Mouse (Mus musculus): ENCODE results near the gene Hnrnpl. TPM values are rescaled to one million over a fixed set of nuclear protein-coding genes. Genes with fewer than 3 reads are reported as not detected.

Hnrnpl gene
- 325 and 336 TPM in 2 replicates for polyA plus RNA-seq (2016; fragmentation: Nextera tagmentation; extraction: Ambion mirVana)

GRCm38 (mm10) chr7:28808221-28808941 is at the start of gene Hnrnpl:
Gene Hnrnpl (plus strand): TSS chr7:28808541.
- H3K36me3 ChIP-seq (replicated peaks): peaks cover 18% of the 10 kb centered on the region
- no peaks in the 10 kb centered on the region for H3K27me3 ChIP-seq (ENCODE audit: poor library complexity, severe bottlenecking)
- no peaks in the 10 kb centered on the region for H3K9me3 ChIP-seq
- DNase-seq (ENCODE audit: extremely low spot score, low spot score): no peak
- H3K27ac ChIP-seq: peak within 1 kb of the TSS; percentile 100
- peaks cover 64% of the 10 kb centered on the region for H3K4me1 ChIP-seq
- WGBS: 4% methylated on average over 35 of the region's 35 CpGs
- H3K4me3 ChIP-seq: peak within 1 kb of the TSS; percentile 93

- DNase-seq (ENCODE audit: extremely low spot score, low spot score): no peak
- WGBS: 85% methylated on average over 13 of the region's 13 CpGs
- peaks cover 55% of the 10 kb centered on the region for H3K36me3 ChIP-seq (replicated peaks)
Observed at GRCm38 (mm10) chr7:28758623-28759022, 49.7 kb upstream of the Hnrnpl start.

GRCm38 (mm10) chr7:28761907-28762306 is 46.4 kb upstream of the Hnrnpl start:
- Histone ChIP-seq H3K27me3 (ENCODE audit: poor library complexity, severe bottlenecking) (peaks cover 7% of the 10 kb centered on the region), H3K9me3 (no peaks in the 10 kb centered on the region), H3K27ac (no peak overlapping the region), H3K4me3 (no peak overlapping the region), H3K4me1 (peaks cover 14% of the 10 kb centered on the region), H3K36me3 (replicated peaks) (peaks cover 47% of the 10 kb centered on the region)
- no peak for DNase-seq (ENCODE audit: extremely low spot score, low spot score)
- WGBS: 93% methylated on average over 9 of the region's 9 CpGs

More at GRCm38 (mm10) chr7:28758623-28759022, 49.7 kb upstream of the Hnrnpl start:
- Histone ChIP-seq H3K9me3 (no peaks in the 10 kb centered on the region), H3K27ac (no peak overlapping the region), H3K27me3 (ENCODE audit: poor library complexity, severe bottlenecking) (peaks cover 26% of the 10 kb centered on the region), H3K4me1 (peaks cover 10% of the 10 kb centered on the region), H3K4me3 (no peak overlapping the region)

DNA sequence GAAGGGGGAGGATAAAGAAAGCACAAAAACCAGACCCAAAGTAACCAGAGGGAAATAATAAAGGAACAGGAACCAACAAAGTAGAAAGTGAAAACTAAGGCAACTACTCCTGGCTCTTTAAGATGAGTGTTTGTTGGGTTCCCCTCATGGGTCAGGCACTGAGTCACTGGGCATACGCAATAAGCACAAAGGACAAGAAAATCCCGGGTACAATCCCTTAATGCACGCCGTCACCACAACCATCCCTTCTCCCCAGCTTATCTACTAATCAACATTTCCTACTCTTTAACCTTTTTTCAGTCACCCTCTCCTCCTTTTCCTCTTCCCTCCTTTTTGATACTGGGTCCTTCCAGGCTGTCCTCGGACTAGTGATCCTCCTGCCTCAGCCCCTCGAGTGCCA is 43.1 kb upstream of the Hnrnpl start:
- Histone ChIP-seq H3K27me3 (ENCODE audit: poor library complexity, severe bottlenecking) (no peaks in the 10 kb centered on the region), H3K27ac (no peak overlapping the region), H3K4me3 (peak overlapping the region; percentile 82), H3K36me3 (replicated peaks) (peaks cover 25% of the 10 kb centered on the region), H3K4me1 (peaks cover 32% of the 10 kb centered on the region), H3K9me3 (no peaks in the 10 kb centered on the region)
- WGBS: 89% methylated on average over 6 of the region's 6 CpGs
- DNase-seq (ENCODE audit: extremely low spot score, low spot score): no peak

- under 1% methylated on average over 45 of the region's 45 CpGs for WGBS
Observed at GRCm38 (mm10) chr7:28766173-28766879, 42.0 kb upstream of the Hnrnpl start, which contains the start of gene Sirt2. Gene Sirt2 (plus strand): TSS chr7:28766735.

GRCm38 (mm10) chr7:28766910-28767309 is 41.4 kb upstream of the Hnrnpl start:
- Histone ChIP-seq H3K4me1 (peaks cover 32% of the 10 kb centered on the region), H3K4me3 (peak overlapping the region; percentile 82), H3K27ac (peak overlapping the region; percentile 84), H3K27me3 (ENCODE audit: poor library complexity, severe bottlenecking) (no peaks in the 10 kb centered on the region), H3K9me3 (no peaks in the 10 kb centered on the region), H3K36me3 (replicated peaks) (peaks cover 11% of the 10 kb centered on the region)
- WGBS: 9% methylated on average over 14 of the region's 14 CpGs
- DNase-seq (ENCODE audit: extremely low spot score, low spot score): no peak

More at GRCm38 (mm10) chr7:28766173-28766879, 42.0 kb upstream of the Hnrnpl start, which contains the start of gene Sirt2:
- peak within 1 kb of the TSS; percentile 82 for H3K4me3 ChIP-seq
- DNase-seq (ENCODE audit: extremely low spot score, low spot score): peak; percentile 99
- H3K9me3 ChIP-seq: no peaks in the 10 kb centered on the region
- peaks cover 32% of the 10 kb centered on the region for H3K4me1 ChIP-seq
- peaks cover 14% of the 10 kb centered on the region for H3K36me3 ChIP-seq (replicated peaks)
- H3K27ac ChIP-seq: peak within 1 kb of the TSS; percentile 84
- no peaks in the 10 kb centered on the region for H3K27me3 ChIP-seq (ENCODE audit: poor library complexity, severe bottlenecking)

- WGBS: 63% methylated on average over 7 of the region's 7 CpGs
- peaks cover 32% of the 10 kb centered on the region for H3K4me1 ChIP-seq
- DNase-seq (ENCODE audit: extremely low spot score, low spot score): no peak
- no peaks in the 10 kb centered on the region for H3K27me3 ChIP-seq (ENCODE audit: poor library complexity, severe bottlenecking)
- H3K27ac ChIP-seq: peak within 1 kb of the TSS; percentile 84
- H3K9me3 ChIP-seq: no peaks in the 10 kb centered on the region
- peaks cover 10% of the 10 kb centered on the region for H3K36me3 ChIP-seq (replicated peaks)
- peak within 1 kb of the TSS; percentile 82 for H3K4me3 ChIP-seq
Observed at GRCm38 (mm10) chr7:28767462-28767965, 40.8 kb upstream of the Hnrnpl start, which contains the start of gene Nfkbib. Gene Nfkbib (minus strand): TSS chr7:28767512.

DNA sequence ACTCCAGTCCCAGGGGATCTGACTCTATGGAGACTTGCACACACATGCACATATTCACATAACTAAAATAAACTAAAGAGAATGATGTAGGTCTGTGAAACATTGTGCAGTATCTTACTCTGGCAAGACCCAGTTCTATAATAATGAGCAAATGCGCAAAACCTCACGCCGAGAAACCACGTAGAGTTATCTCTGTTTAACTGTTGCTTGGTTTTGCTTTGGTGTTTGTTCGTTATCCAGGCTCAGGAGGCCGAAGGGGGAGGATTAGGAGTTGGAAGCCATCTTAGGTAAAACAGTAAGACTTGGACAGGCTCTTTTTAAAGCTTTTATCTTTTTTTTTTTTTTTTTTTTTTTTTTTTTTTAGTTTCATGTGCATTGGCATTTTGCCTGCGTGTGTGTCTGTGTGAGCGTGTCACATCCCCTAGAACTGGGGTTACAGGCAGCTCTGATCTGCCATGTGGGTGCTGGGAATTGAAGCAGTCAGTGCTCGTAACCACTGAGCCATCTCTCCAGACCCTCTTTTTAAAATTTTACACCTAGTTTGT is 38.9 kb upstream of the Hnrnpl start:
- whole genome bisulfite sequencing: 93% methylated on average over 9 of the region's 9 CpGs
- DNase-seq (ENCODE audit: extremely low spot score, low spot score): no peak
- H3K4me3 ChIP-seq: no peak overlapping the region
- no peaks in the 10 kb centered on the region for H3K9me3 ChIP-seq
- peaks cover 41% of the 10 kb centered on the region for H3K4me1 ChIP-seq
- H3K27ac ChIP-seq: no peak overlapping the region
- H3K27me3 ChIP-seq (ENCODE audit: poor library complexity, severe bottlenecking): no peaks in the 10 kb centered on the region
- peaks cover 13% of the 10 kb centered on the region for H3K36me3 ChIP-seq (replicated peaks)

DNA sequence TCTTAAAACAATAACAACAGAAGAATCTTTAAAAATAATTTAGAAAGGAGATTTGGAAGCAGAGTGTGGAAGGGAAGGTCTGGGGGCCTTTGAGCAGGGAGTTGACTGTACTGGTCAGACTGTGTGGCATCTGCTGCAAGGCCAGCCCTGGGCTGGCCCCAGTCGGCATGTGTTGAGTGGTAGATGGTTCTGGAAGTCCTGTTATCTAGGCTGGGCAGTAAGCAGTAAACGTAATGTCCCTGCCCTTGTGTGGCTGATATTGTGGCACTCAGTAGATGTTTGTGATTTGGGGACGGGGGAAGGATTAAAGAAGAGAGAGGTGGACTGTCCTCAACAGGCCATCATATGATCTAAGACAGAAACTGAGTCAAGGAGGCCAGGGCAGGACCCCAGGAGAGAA is 38.0 kb upstream of the Hnrnpl start:
- H3K4me3 ChIP-seq: no peak overlapping the region
- 94% methylated on average over 3 of the region's 3 CpGs for WGBS
- DNase-seq (ENCODE audit: extremely low spot score, low spot score): no peak

DNA sequence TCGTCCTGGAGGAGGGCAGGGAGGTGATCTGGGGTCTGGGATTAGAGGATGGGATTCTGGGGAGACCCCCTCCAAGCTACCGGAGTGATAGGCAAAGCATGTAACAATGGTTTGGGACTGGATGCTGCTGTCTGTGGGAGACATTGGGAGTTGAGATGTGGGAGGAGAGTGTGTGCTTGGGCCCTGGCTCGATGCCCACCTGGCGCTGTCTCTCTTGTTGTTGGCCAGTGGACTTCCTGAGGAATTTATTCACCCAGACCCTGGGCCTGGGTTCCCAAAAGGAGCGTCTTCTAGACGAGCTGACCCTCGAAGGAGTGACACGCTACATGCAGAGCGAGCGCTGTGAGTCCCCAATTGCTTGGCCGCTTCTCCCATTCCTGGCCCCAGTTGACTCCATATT is 36.5 kb upstream of the Hnrnpl start:
- H3K4me3 ChIP-seq: no peak overlapping the region
- no peaks in the 10 kb centered on the region for H3K9me3 ChIP-seq
- no peak for DNase-seq (ENCODE audit: extremely low spot score, low spot score)
- H3K27me3 ChIP-seq (ENCODE audit: poor library complexity, severe bottlenecking): no peaks in the 10 kb centered on the region
- 93% methylated on average over 11 of the region's 11 CpGs for WGBS
- H3K36me3 ChIP-seq (replicated peaks): peaks cover 23% of the 10 kb centered on the region
- H3K27ac ChIP-seq: no peak overlapping the region
- H3K4me1 ChIP-seq: peaks cover 26% of the 10 kb centered on the region

More for the DNA sequence above, 38.0 kb upstream of the Hnrnpl start:
- peaks cover 17% of the 10 kb centered on the region for H3K36me3 ChIP-seq (replicated peaks)
- H3K27me3 ChIP-seq (ENCODE audit: poor library complexity, severe bottlenecking): no peaks in the 10 kb centered on the region
- no peaks in the 10 kb centered on the region for H3K9me3 ChIP-seq
- H3K27ac ChIP-seq: no peak overlapping the region
- H3K4me1 ChIP-seq: peaks cover 34% of the 10 kb centered on the region

DNA sequence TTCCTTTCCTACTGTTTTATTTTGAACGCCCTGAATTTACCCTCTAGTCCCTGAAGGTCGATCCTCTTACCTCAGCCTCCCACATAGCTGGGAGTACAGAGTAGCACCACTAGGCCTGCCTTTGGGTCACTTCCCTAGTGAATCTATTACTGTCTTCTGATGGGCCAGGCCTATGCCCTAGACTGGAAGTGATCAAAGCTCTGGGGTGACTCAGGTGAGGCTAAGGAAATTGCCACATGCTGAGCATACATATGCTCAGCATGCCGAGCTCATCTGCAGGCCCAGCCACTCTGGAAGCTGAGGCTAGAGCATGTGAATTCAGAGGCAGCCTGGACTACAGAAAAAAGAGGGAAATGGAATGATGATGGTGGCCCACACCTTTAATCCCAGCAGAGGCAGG is 35.2 kb upstream of the Hnrnpl start:
- Histone ChIP-seq H3K4me3 (no peak overlapping the region), H3K27me3 (ENCODE audit: poor library complexity, severe bottlenecking) (no peaks in the 10 kb centered on the region), H3K4me1 (peaks cover 15% of the 10 kb centered on the region; the same call in 1 of the 2 replicates), H3K9me3 (no peaks in the 10 kb centered on the region), H3K27ac (no peak overlapping the region), H3K36me3 (replicated peaks) (peaks cover 32% of the 10 kb centered on the region)
- 86% methylated on average over 3 of the region's 3 CpGs for WGBS
- no peak for DNase-seq (ENCODE audit: extremely low spot score, low spot score)

DNA sequence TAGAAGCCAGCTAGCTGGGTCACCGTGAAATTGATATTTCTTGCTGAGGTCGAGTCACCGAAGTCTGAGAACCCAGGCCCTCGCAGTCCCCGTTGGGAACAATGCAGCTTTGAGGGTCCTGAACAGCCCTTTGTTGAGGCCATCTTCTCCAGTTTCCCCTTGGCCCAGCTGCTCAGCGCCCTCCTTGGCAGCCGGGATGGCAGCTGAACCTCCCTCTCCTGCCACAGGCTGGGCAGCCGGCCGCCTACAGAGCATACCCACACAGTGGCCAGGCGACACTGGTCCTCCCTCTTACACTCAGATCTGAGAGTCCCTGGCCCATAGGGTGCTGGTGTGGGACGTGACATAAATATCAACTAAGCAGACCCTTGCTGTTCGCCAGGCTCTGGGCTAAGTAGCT is 34.2 kb upstream of the Hnrnpl start:
- no peaks in the 10 kb centered on the region for H3K9me3 ChIP-seq
- WGBS: 76% methylated on average over 12 of the region's 12 CpGs
- peaks cover 37% of the 10 kb centered on the region for H3K36me3 ChIP-seq (replicated peaks)
- H3K4me3 ChIP-seq: no peak overlapping the region
- 0 out of 2 replicates have a peak overlapping the region, but pooled peaks have one; percentile 48 for H3K27ac ChIP-seq
- H3K4me1 ChIP-seq: peaks cover 10% of the 10 kb centered on the region; the same call in 1 of the 2 replicates
- no peaks in the 10 kb centered on the region for H3K27me3 ChIP-seq (ENCODE audit: poor library complexity, severe bottlenecking)
- DNase-seq (ENCODE audit: extremely low spot score, low spot score): no peak

Data from forebrain, embryonic 10.5 days (tissue).